Mouse (Mus musculus) spleen, postnatal 36 days (tissue): ENCODE data around the gene Rarres1.

Source experiments
- DNase-seq, 2 experiments: peaks; one replicate each; pipeline ENCODE4 v3.0.0; 2022; ENCODE audit warnings: low spot score in 2 of 2, mixed read lengths in 1 of 2

The Rarres1 gene

GRCm38 (mm10) chr3:67493132-67493531 is 22.2 kb downstream of the Rarres1 start:
- DNase-seq, result no peak

DNA sequence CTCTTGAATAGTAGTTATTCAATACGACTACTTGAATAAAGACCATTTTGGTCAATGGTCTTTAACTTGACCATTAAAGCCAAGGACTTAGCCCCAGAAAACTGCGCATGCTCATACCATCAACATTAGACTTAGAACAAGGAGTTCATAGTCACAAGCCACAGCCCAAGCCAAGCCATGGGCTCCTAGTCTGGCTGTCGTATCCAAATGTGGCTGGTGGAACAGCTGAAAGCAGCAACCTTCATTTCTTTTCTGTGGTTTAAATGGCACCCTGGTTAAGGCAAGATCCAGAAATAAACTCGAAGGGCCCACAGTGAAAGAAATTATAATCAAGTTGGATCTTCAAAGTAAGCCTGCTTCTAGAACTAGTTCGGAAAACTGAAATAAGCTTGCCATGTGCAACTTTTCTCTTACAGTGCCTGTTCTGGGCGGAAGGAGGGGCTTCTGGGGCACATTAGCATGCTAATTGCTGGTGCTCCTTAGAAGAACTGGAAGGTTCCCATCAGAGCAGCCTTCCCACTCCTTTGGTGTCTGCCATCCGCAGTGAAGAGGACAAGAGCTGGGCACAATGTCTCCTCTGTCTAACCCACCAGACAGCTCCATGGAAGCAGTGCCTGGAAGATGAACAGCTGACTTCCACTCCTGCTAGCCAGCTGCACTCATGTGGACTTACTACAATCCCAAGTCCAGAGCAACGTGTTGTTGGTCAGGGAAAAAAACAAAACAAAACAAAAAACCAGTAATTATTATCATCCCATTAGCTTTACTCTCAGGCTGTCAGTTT is 23.0 kb downstream of the Rarres1 start:
- DNase-seq, result no peak

- DNase-seq, result no peak
Measured at GRCm38 (mm10) chr3:67490156-67490555, 25.2 kb downstream of the Rarres1 start.

DNA sequence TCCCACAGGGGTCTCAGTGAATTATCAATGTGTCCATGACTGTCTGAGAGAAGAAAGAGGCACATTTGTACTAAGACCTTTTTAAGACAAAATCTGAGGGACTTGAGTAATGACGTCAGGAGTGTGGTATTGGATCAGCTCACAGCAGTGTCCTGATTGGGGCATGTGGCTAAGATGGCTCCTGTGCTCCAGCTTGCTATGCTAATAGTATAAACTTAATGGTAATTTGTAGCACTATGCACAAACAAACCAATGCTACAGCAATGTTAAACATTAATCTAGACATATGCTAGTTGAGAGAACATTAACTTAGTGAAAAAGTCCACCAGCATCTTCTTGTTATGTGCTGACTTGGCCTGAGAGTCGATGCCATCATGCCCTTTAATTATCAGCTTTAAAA is 30.1 kb downstream of the Rarres1 start:
- DNase-seq, result no peak

DNA sequence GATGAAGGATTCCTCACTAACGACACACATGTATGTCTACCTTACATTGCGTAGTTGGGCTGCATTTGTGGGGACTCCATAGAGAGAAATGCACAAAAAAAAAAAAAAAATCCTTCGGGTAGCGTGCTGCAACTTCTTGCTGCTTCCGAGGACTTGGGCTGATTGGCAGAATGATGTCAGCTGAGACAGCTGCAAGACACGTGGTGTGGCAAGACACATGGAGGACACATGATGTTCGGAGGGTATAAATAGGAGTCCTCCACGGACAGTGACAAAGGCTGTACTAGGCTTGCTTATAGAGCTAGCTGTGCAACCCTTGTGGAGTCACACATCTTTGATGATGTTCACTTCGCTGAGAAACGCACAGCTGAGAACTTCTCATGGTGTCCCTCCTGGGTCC is 32.9 kb downstream of the Rarres1 start:
- DNase-seq, result no peak

DNA sequence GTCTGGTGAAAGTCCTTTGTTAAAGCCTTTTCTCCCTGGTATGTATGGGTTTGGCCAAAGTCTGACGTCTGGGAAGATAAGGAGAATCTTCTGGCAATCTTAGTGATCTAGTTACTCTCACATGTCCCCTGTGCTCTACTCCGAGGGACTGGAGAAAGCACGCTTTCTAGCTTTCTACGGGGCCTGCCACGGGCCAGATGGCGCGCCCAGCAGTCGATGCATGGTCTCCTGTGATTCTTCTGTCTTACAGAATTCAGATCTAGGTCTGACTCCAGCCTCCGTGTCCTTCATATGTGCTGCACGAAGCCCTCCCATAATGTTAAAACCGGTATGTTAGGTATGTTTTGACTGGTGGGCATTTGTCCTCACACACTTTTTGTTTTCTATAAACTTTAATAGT is 35.5 kb downstream of the Rarres1 start:
- no peak for DNase-seq

GRCm38 (mm10) chr3:67473438-67473837 is 41.9 kb downstream of the Rarres1 start:
- DNase-seq, result no peak

DNA sequence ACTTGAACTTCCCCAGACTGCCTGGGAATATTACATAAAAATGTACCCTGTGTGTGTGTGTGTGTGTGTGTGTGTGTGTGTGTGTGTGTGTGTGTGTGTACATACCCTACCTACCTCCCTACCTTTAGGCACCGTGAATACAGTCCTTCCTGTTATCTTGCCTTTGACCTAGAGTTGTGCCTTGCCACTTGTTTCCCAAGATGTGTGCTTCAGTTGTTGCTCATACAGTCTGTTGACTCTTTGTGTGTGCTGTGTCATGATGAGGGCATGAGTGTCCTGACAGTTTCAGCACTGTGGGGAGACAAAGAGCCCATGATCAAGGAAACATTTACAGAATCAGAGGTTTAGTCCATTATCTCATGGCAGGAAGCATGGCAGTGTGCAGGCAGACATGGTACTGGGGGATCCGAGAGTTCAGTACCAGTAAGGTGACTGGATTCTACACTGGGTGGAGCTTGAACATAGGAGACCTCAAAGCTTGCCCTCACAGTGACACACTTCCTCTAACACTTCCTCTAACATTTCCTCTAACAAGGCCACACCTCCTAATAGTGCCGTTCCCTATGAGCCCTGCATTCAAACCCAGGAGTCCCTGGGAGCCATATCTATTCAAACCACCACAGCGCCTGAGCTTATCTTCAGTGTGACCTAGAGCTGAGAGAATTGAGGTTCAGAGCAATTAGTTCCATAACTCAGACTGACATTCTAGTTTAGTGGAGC is 43.8 kb downstream of the Rarres1 start:
- DNase-seq, result no peak

DNA sequence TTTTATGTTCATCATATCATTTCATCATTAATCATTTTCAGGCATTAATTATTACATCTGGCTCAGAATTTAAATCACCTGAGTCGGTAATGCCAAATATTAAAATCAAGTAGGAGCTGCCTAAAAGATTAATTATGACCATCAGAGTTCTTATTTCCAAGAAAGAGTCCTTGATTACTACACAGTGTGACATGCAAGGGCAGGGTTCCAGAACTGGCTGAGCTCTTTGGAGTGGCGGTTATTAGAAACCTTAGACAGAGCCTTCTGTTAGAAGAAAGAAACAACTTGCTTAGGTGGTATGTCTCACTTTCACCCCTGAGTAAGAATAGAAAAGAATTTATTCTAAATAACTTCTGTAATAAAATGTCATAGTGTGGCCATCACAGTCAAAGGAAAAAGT is 48.0 kb downstream of the Rarres1 start:
- DNase-seq, result no peak

DNA sequence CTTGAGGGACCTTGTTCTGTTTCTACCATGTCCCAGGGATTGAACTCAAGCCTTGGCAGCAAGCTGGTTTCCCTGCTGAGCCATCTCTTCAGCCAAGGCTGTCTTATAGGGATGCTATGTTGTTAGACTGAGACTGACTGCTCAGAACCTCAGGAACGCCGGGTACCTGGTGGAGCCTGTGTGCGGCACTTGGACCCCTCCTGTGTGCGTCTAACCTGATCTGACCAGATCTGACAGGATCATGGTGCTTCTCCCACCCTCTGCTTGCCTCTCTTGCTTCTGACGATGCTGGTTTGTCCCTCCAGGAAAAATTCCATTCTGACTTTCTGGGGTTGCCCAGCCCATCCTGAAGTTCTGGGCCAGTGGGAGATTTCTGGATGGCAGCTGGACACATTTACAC is 48.7 kb downstream of the Rarres1 start:
- DNase-seq, result no peak

- DNase-seq, result peak; percentile 31 to 39
Measured at GRCm38 (mm10) chr3:67463450-67464372, 51.6 kb downstream of the Rarres1 start, which contains the start of gene Lxn. TSS of gene Lxn (minus strand) at chr3:67463926.

DNA sequence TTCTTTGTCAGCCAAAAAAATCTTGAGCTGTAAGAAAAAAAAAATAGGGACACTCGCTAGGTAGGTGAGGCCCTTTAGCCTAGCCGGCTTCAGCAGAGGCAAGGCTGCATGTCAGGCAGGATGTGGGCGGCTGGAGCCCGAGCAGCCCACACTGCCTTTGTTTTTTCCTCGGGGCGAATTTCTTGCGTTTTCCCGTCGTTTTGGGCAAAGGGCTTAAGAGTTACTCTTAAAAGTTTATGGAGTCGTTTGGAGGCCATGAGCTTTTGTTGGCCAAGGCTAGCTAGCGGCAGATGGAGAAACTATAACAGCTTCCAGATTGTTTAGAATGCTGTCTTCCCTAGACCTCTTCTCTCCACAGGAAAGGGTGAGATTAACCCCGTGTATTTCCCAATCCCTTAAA is 52.3 kb downstream of the Rarres1 start:
- no peak for DNase-seq

- no peak for DNase-seq
Measured at GRCm38 (mm10) chr3:67462578-67462977, 52.7 kb downstream of the Rarres1 start.

GRCm38 (mm10) chr3:67462015-67462414 is 53.3 kb downstream of the Rarres1 start:
- no peak for DNase-seq

- DNase-seq, result no peak
Measured at GRCm38 (mm10) chr3:67459881-67460280, 55.4 kb downstream of the Rarres1 start.

GRCm38 (mm10) chr3:67450601-67451210 is 64.6 kb downstream of the Rarres1 start:
- no peak for DNase-seq

DNA sequence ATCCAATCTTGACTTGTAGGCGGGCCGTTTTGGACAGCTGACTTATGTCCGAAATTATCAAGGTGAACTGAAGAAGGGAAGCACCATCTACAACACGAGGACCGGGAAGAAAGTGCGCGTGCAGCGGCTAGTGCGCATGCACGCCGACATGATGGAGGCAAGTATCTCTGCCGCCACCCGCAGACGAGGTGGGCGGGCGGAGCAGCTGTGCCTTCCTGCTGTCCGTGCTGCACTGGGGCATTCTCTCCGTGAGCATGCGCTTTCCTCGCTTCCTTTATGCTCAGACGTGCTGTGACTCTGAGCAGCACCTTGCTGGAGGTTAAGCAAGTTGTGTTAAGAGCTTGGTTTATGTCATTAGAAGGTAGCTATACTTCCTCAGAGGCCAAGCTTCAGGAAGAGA is 65.7 kb downstream of the Rarres1 start:
- no peak for DNase-seq

DNA sequence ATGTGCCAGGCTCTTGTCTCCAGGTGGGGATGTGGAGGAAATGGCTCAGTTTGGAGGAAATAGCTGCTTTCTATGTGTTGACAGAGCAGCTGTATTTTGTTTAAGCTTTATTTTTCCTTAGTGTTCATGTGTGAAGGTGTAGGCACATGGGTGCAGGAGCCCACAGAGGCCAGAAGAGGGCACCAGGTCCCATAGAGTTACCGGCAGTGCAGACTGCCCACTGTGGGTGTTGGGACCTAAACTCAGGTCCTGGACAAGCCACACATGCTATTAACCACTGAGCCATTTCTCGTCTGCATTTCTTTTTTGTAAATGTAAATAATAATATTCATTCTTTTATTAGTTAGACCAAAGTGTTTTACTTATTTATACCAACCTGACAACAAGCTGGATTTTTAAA is 68.2 kb downstream of the Rarres1 start:
- no peak for DNase-seq

- no peak for DNase-seq
Measured at GRCm38 (mm10) chr3:67434011-67434410, 81.3 kb downstream of the Rarres1 start.

DNA sequence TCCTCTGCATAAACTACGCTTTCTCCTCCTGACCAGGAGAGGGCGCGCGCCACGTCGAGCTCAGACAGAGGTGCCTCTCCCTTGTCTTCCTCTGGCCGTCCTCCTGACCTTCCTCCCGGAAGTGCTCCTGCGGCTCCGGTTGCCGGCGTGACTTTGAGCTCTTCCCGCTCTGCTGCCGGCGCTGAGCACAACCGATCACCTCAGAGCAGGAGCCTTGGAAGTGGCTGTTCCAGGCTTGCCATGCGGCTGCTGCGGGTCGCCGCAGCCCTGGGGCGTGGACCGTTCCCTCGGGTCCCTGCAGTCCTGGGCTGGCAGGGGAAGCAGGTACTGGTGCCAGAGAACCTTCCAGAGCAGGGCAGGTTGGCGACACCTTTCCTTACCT is 85.3 kb downstream of the Rarres1 start, which contains the start of gene Gfm1:
Gfm1 (plus strand) TSS at position 98 of the 382 bp plus-strand sequence.
- peak; percentile 84 for DNase-seq

DNA sequence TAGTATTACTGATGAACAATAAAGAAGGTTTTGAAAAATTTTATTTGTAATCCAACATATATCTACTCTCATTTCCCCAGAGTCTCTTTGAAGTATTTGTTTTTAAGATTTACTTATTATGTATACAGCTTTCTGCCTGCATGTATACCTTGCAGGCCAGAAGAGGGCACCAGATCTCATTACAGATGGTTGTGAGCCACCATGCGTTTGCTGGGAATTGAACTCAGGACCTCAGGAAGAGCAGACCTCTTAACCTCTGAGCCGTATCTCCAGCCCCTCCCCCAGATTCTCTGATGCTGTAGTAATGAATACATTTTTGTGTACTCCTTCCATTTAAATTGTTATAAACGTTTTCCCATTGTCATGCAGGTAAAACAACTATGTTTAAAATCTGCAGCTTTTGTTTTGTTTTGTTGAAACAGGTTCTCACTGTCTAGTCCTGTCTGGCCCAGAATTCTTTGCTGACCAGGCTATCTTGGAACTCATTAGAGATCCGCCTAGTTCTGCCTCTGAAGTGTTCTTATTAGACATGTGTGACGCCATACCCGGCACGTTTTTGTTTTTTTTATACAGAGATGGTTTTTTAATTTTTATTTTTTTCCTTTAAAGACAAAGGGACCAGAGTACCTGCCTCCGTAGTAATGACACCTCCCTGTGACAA is 85.9 kb downstream of the Rarres1 start:
- no peak for DNase-seq
